Mouse (Mus musculus): ENCODE measurements around the gene Ring1. TPM values are rescaled to one million over a fixed set of nuclear protein-coding genes. Genes with fewer than 3 reads are reported as not detected.

Gene Ring1
- polyA plus RNA-seq, 1 experiment from 2014 or later = 7.5 TPM

DNA sequence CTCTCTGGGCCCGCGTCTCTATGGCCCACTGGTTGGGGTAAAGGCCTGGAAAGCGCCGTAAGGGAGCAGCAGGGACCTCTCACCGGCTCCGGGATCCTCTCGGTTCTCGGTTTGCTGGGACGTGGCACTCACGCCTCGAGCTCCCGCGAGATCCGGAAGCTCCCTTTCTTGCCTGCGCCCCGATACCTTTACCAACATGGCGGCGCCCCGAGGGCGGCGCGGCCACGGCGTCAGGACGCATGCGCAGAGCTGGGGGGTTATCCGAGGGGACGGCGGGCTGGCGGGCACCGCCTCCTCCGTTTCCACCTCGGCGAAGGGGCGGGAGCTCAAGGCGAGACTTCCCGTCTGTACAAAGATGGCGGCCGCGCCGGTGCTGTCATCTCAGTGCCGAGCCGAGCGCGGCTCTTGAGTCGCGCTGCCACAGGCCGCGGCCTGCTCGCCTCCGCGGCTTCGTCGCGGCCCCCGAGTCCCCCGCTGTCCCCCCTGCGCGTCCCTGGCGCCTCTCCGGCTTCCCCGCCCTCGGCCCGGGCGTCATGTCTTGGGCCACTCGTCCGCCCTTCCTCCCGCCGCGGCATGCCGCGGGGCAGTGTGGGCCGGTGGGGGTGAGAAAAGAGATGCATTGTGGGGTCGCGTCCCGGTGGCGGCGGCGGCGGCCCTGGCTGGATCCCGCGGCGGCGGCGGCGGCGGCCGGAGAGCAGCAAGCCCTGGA, 7.1 kb upstream of the Ring1 start, which contains the start of the genes Slc39a7 and Rxrb:
Gene Slc39a7, minus strand, starts transcription at position 218 of the 709 bp plus-strand sequence.
Gene Rxrb, plus strand, starts transcription at position 348 of the 709 bp plus-strand sequence.
- WGBS = under 1% methylated on average over 73 of the region's 88 CpGs
- Histone ChIP-seq H3K27ac (ENCODE audit: low read depth, low read length) (peak within 1 kb of the TSS; percentile 85), H3K27me3 (ENCODE audit: control insufficient read depth, insufficient read depth, low read length) (no peaks in the 10 kb centered on the region), H3K4me1 (replicated peaks; ENCODE audit: control insufficient read depth, insufficient read depth, low read length) (peaks cover 32% of the 10 kb centered on the region), H3K36me3 (ENCODE audit: control insufficient read depth, insufficient read depth, low read length) (peaks cover 20% of the 10 kb centered on the region), H3K4me3 (ENCODE audit: low read depth, low read length) (peak within 1 kb of the TSS; percentile 72), H3K9me3 (ENCODE audit: control insufficient read depth, low read length) (no peaks in the 10 kb centered on the region), H3K4me2 (ENCODE audit: low read depth, low read length, severe bottlenecking) (peak within 1 kb of the TSS; percentile 100), H3K9ac (ENCODE audit: low read length) (peak within 1 kb of the TSS; percentile 94)
- DNase-seq (ENCODE audit: low spot score) (peak; percentile 100), ATAC-seq (replicated peaks; ENCODE audit: low FRiP score) (peak; percentile 76)

GRCm38 (mm10) chr17:34030861-34031326, 6.4 kb upstream of the Ring1 start:
- WGBS = 7% methylated on average over 20 of the region's 20 CpGs
- Histone ChIP-seq H3K36me3 (ENCODE audit: control insufficient read depth, insufficient read depth, low read length) (peaks cover 14% of the 10 kb centered on the region), H3K4me3 (ENCODE audit: low read depth, low read length) (peak overlapping the region; percentile 72), H3K4me1 (replicated peaks; ENCODE audit: control insufficient read depth, insufficient read depth, low read length) (peaks cover 38% of the 10 kb centered on the region), H3K9me3 (ENCODE audit: control insufficient read depth, low read length) (no peaks in the 10 kb centered on the region), H3K9ac (ENCODE audit: low read length) (peak overlapping the region; percentile 94), H3K27ac (ENCODE audit: low read depth, low read length) (peak overlapping the region; percentile 85; the same call in 1 of the 2 replicates), H3K4me2 (ENCODE audit: low read depth, low read length, severe bottlenecking) (peak overlapping the region; percentile 100), H3K27me3 (ENCODE audit: control insufficient read depth, insufficient read depth, low read length) (no peaks in the 10 kb centered on the region)
- peak; percentile 57 for DNase-seq (ENCODE audit: low spot score)
- no peak for ATAC-seq (replicated peaks; ENCODE audit: low FRiP score)

- DNase-seq (ENCODE audit: low spot score) (peak; percentile 47), ATAC-seq (replicated peaks; ENCODE audit: low FRiP score) (no peak)
- no peaks in the 10 kb centered on the region for H3K9me3 ChIP-seq (ENCODE audit: control insufficient read depth, low read length)
- peak overlapping the region; percentile 94 for H3K9ac ChIP-seq (ENCODE audit: low read length)
- peak overlapping the region; percentile 100 for H3K4me2 ChIP-seq (ENCODE audit: low read depth, low read length, severe bottlenecking)
- H3K4me1 ChIP-seq (replicated peaks; ENCODE audit: control insufficient read depth, insufficient read depth, low read length) = peaks cover 38% of the 10 kb centered on the region
- 80% methylated on average over 21 of the region's 21 CpGs for WGBS
- peak overlapping the region; percentile 72 for H3K4me3 ChIP-seq (ENCODE audit: low read depth, low read length)
- peaks cover 10% of the 10 kb centered on the region for H3K36me3 ChIP-seq (ENCODE audit: control insufficient read depth, insufficient read depth, low read length)
- H3K27me3 ChIP-seq (ENCODE audit: control insufficient read depth, insufficient read depth, low read length) = no peaks in the 10 kb centered on the region
- no peak overlapping the region for H3K27ac ChIP-seq (ENCODE audit: low read depth, low read length)
These were observed 5.6 kb upstream of the Ring1 start for GRCm38 (mm10) chr17:34029890-34030595.

DNA sequence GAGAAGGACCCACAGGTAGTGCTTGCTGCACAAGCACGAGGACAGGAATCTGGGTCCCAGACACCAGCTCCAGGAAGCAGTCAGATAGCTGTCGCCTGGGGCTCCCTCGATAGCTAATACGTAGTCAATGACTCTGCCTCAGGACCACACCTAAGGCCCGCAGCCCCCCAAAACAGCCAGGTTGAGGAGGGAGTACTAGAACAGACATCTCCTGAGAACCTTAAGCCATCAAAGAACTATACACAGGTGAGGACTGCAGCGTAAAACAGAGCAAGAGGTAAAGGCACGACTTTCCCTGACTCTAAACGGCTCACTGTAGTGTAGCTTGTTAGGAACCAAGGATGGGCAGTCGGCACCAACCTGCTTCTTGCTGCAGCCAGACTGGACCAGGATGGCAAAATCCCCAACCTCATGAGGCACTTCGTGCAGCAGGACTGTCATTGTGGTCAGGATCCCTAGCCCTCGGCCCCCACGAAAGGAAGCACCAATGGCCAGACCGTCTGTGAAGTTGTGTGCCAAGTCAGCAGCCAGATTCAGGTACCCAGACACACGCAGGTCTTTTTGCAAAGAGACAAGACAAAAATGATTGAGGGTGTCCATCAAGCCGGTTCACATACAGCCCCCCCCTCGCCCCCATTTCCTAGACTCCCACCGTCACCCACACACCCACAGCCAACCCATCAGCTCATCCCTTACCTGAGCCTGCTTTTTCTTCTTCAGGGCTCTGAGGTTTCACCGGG, 4.8 kb upstream of the Ring1 start:
- peaks cover 38% of the 10 kb centered on the region for H3K4me1 ChIP-seq (replicated peaks; ENCODE audit: control insufficient read depth, insufficient read depth, low read length)
- H3K27me3 ChIP-seq (ENCODE audit: control insufficient read depth, insufficient read depth, low read length) = no peaks in the 10 kb centered on the region
- H3K9ac ChIP-seq (ENCODE audit: low read length) = peak overlapping the region; percentile 94; the same call in 1 of the 2 replicates
- peak overlapping the region; percentile 100 for H3K4me2 ChIP-seq (ENCODE audit: low read depth, low read length, severe bottlenecking)
- DNase-seq (ENCODE audit: low spot score) (peak; percentile 54), ATAC-seq (replicated peaks; ENCODE audit: low FRiP score) (no peak)
- no peaks in the 10 kb centered on the region for H3K9me3 ChIP-seq (ENCODE audit: control insufficient read depth, low read length)
- no peak overlapping the region for H3K27ac ChIP-seq (ENCODE audit: low read depth, low read length)
- H3K36me3 ChIP-seq (ENCODE audit: control insufficient read depth, insufficient read depth, low read length) = peaks cover 10% of the 10 kb centered on the region
- WGBS = 88% methylated on average over 18 of the region's 18 CpGs
- peak overlapping the region; percentile 72 for H3K4me3 ChIP-seq (ENCODE audit: low read depth, low read length)

GRCm38 (mm10) chr17:34028501-34029149, 4.1 kb upstream of the Ring1 start:
- peak overlapping the region; percentile 12; the same call in 1 of the 2 replicates for H3K4me3 ChIP-seq (ENCODE audit: low read depth, low read length)
- H3K4me2 ChIP-seq (ENCODE audit: low read depth, low read length, severe bottlenecking) = peak overlapping the region; percentile 86
- peak; percentile 58 for DNase-seq (ENCODE audit: low spot score)
- WGBS = 52% methylated on average over 17 of the region's 17 CpGs
- no peaks in the 10 kb centered on the region for H3K27me3 ChIP-seq (ENCODE audit: control insufficient read depth, insufficient read depth, low read length)
- H3K9me3 ChIP-seq (ENCODE audit: control insufficient read depth, low read length) = no peaks in the 10 kb centered on the region
- peaks cover 42% of the 10 kb centered on the region for H3K4me1 ChIP-seq (replicated peaks; ENCODE audit: control insufficient read depth, insufficient read depth, low read length)
- ATAC-seq (replicated peaks; ENCODE audit: low FRiP score) = no peak
- peak overlapping the region; percentile 99 for H3K27ac ChIP-seq (ENCODE audit: low read depth, low read length)
- H3K36me3 ChIP-seq (ENCODE audit: control insufficient read depth, insufficient read depth, low read length) = peaks cover 10% of the 10 kb centered on the region
- H3K9ac ChIP-seq (ENCODE audit: low read length) = peak overlapping the region; percentile 21; the same call in 1 of the 2 replicates

GRCm38 (mm10) chr17:34027656-34028223, 3.3 kb upstream of the Ring1 start, which contains the start of gene H2-Ke6:
H2-Ke6 (minus strand) TSS chr17:34028060.
- Histone ChIP-seq H3K27ac (ENCODE audit: low read depth, low read length) (peak within 1 kb of the TSS; percentile 99), H3K9ac (ENCODE audit: low read length) (peak within 1 kb of the TSS; percentile 95), H3K27me3 (ENCODE audit: control insufficient read depth, insufficient read depth, low read length) (no peaks in the 10 kb centered on the region), H3K36me3 (ENCODE audit: control insufficient read depth, insufficient read depth, low read length) (peaks cover 14% of the 10 kb centered on the region), H3K4me3 (ENCODE audit: low read depth, low read length) (peak within 1 kb of the TSS; percentile 92), H3K4me1 (replicated peaks; ENCODE audit: control insufficient read depth, insufficient read depth, low read length) (peaks cover 45% of the 10 kb centered on the region), H3K9me3 (ENCODE audit: control insufficient read depth, low read length) (no peaks in the 10 kb centered on the region), H3K4me2 (ENCODE audit: low read depth, low read length, severe bottlenecking) (peak within 1 kb of the TSS; percentile 86)
- DNase-seq (ENCODE audit: low spot score) = peak; percentile 96
- peak; percentile 73 for ATAC-seq (replicated peaks; ENCODE audit: low FRiP score)
- under 1% methylated on average over 49 of the region's 49 CpGs for WGBS

GRCm38 (mm10) chr17:34026917-34027655, 2.6 kb upstream of the Ring1 start:
- peak; percentile 83 for DNase-seq (ENCODE audit: low spot score)
- peaks cover 16% of the 10 kb centered on the region for H3K36me3 ChIP-seq (ENCODE audit: control insufficient read depth, insufficient read depth, low read length)
- ATAC-seq (replicated peaks; ENCODE audit: low FRiP score) = no peak
- H3K27ac ChIP-seq (ENCODE audit: low read depth, low read length) = peak overlapping the region; percentile 99
- peaks cover 42% of the 10 kb centered on the region for H3K4me1 ChIP-seq (replicated peaks; ENCODE audit: control insufficient read depth, insufficient read depth, low read length)
- peak overlapping the region; percentile 86 for H3K4me2 ChIP-seq (ENCODE audit: low read depth, low read length, severe bottlenecking)
- H3K9me3 ChIP-seq (ENCODE audit: control insufficient read depth, low read length) = no peaks in the 10 kb centered on the region
- 3% methylated on average over 33 of the region's 36 CpGs for WGBS
- H3K4me3 ChIP-seq (ENCODE audit: low read depth, low read length) = peak overlapping the region; percentile 92
- peak overlapping the region; percentile 95 for H3K9ac ChIP-seq (ENCODE audit: low read length)
- H3K27me3 ChIP-seq (ENCODE audit: control insufficient read depth, insufficient read depth, low read length) = no peaks in the 10 kb centered on the region

Measured in forebrain, embryonic 11.5 days (tissue).